Mouse (Mus musculus): Measurements from ENCODE around the gene Slc35g3. TPM values are rescaled to one million over a fixed set of nuclear protein-coding genes. Genes with fewer than 3 reads are reported as not detected.

The Slc35g3 gene
- total RNA-seq, 1 experiment = 0.22 TPM

DNA sequence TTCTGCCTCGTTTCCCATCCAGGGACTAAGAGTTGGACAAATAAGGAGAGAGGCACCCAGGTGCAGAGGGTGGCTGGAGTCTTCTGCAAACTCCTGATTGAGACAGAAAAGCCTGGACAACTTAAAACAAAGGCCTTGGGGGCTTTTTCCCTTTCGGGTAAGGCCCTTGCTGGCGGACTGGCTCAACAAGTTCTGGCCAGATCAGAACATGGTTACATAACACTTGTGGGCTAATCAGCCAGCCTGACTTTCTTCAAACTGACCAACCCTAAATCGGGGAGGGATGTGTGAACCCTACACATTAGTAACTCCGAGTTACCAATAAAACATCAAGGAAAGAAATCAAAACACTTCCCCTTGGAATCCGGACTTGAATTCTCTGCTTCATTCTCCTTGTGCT, 40.9 kb downstream of the Slc35g3 start:
- Histone ChIP-seq H3K9ac (ENCODE audit: insufficient read depth, low read depth, low read length, poor library complexity, severe bottlenecking) (no peak overlapping the region), H3K36me3 (ENCODE audit: control insufficient read depth, insufficient read depth, low read length, poor library complexity, severe bottlenecking) (no peaks in the 10 kb centered on the region), H3K9me3 (ENCODE audit: control insufficient read depth, insufficient read depth, low read depth, low read length) (no peaks in the 10 kb centered on the region), H3K4me1 (ENCODE audit: control insufficient read depth in 2 of 2, insufficient read depth in 2 of 2, low read length in 2 of 2, poor library complexity in 1 of 2) (peaks cover 0 to 10% of the 10 kb centered on the region in 2 experiments; a peak in 2 of 4 replicates), H3K27ac (ENCODE audit: insufficient read depth, low read depth, low read length, poor library complexity, severe bottlenecking) (no peak overlapping the region), H3K4me3 (ENCODE audit: insufficient read depth in 1 of 2, low read depth in 1 of 2, low read length in 2 of 2, poor library complexity in 1 of 2, severe bottlenecking in 1 of 2) (no peak overlapping the region)
- TF ChIP-seq ZNF384 (IDR thresholded peaks at IDR 0.05; ENCODE audit: low read depth, low read length) (no peak), CHD2 (IDR thresholded peaks at IDR 0.05; ENCODE audit: low read depth, low read length) (no peak), HCFC1 (IDR thresholded peaks at IDR 0.05; ENCODE audit: borderline replicate concordance, insufficient read depth, low read length) (no peak), ZC3H11A (IDR thresholded peaks at IDR 0.05; ENCODE audit: borderline replicate concordance, low read depth, low read length) (no peak), MAFK (IDR thresholded peaks at IDR 0.05; ENCODE audit: insufficient read depth, low read depth, low read length) (no peak)
- no peak for DNase-seq (ENCODE audit: low read depth, low spot score)
- in situ Hi-C loops (cut with MboI; ENCODE audit: low sequenced_read_pairs in 2 of 2, unreplicated experiment in 2 of 2) = no loop called here

GRCm38 (mm10) chr11:69719423-69719822, 42.3 kb downstream of the Slc35g3 start:
- Histone ChIP-seq H3K9me3 (ENCODE audit: control insufficient read depth, insufficient read depth, low read depth, low read length) (no peaks in the 10 kb centered on the region), H3K4me1 (ENCODE audit: control insufficient read depth in 2 of 2, insufficient read depth in 2 of 2, low read length in 2 of 2, poor library complexity in 1 of 2) (peaks cover 0 to 10% of the 10 kb centered on the region in 2 experiments; a peak in 2 of 4 replicates), H3K36me3 (ENCODE audit: control insufficient read depth, insufficient read depth, low read length, poor library complexity, severe bottlenecking) (no peaks in the 10 kb centered on the region), H3K4me3 (ENCODE audit: insufficient read depth in 1 of 2, low read depth in 1 of 2, low read length in 2 of 2, poor library complexity in 1 of 2, severe bottlenecking in 1 of 2) (0 out of 4 replicates have a peak overlapping the region, but pooled peaks of 1 of the 2 experiments have one; percentile 4), H3K9ac (ENCODE audit: insufficient read depth, low read depth, low read length, poor library complexity, severe bottlenecking) (peak overlapping the region; percentile 56; the same call in 1 of the 2 replicates), H3K27ac (ENCODE audit: insufficient read depth, low read depth, low read length, poor library complexity, severe bottlenecking) (peak overlapping the region; percentile 23; the same call in 1 of the 2 replicates)
- TF ChIP-seq ZC3H11A (IDR thresholded peaks at IDR 0.05; ENCODE audit: borderline replicate concordance, low read depth, low read length) (peak; percentile 27; the same call in 1 of the 2 replicates), HCFC1 (IDR thresholded peaks at IDR 0.05; ENCODE audit: borderline replicate concordance, insufficient read depth, low read length) (no peak)
- DNase-seq (ENCODE audit: low read depth, low spot score) = no peak
- in situ Hi-C loops (cut with MboI; ENCODE audit: low sequenced_read_pairs in 2 of 2, unreplicated experiment in 2 of 2) = loop anchor here in 1 of 2 experiments (10.0 kb wide), 1 partner anchor 65 kb away; the partner anchor contains the start of gene Sox15

DNA sequence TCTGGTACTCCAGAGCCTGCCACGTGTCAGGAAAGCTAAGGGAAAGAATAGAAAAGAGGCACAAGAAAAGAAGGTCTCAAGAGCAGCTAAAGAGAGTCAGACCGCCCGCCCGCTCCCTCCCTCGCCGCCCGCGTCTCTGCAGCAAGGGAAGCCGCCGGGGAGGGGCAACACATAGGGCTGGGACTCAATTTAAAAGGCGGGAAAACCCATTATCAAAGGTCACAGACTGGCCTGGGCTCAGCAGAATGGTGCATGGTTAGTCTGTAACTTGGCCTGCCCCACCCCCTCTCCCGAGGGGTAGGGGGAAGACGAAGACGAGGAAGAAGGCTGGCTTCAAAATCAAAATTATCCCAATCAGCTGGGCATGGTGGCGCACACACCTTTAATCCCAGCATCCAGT, 43.1 kb downstream of the Slc35g3 start:
- TF ChIP-seq ZNF384 (IDR thresholded peaks at IDR 0.05; ENCODE audit: low read depth, low read length) (no peak), CHD2 (IDR thresholded peaks at IDR 0.05; ENCODE audit: low read depth, low read length) (no peak), HCFC1 (IDR thresholded peaks at IDR 0.05; ENCODE audit: borderline replicate concordance, insufficient read depth, low read length) (no peak), ZC3H11A (IDR thresholded peaks at IDR 0.05; ENCODE audit: borderline replicate concordance, low read depth, low read length) (no peak), MAFK (IDR thresholded peaks at IDR 0.05; ENCODE audit: insufficient read depth, low read depth, low read length) (no peak)
- H3K4me1 ChIP-seq (ENCODE audit: control insufficient read depth in 2 of 2, insufficient read depth in 2 of 2, low read length in 2 of 2, poor library complexity in 1 of 2) = peaks cover 0 to 10% of the 10 kb centered on the region in 2 experiments; a peak in 2 of 4 replicates
- in situ Hi-C loops (cut with MboI; ENCODE audit: low sequenced_read_pairs in 2 of 2, unreplicated experiment in 2 of 2) = loop anchor here in 1 of 2 experiments (10.0 kb wide), 1 partner anchor 64 kb away; the partner anchor contains the start of gene Sox15
- H3K9me3 ChIP-seq (ENCODE audit: control insufficient read depth, insufficient read depth, low read depth, low read length) = no peaks in the 10 kb centered on the region
- peak overlapping the region; percentile 83; the same call in 1 of the 2 replicates for H3K9ac ChIP-seq (ENCODE audit: insufficient read depth, low read depth, low read length, poor library complexity, severe bottlenecking)
- DNase-seq (ENCODE audit: low read depth, low spot score) = no peak
- H3K36me3 ChIP-seq (ENCODE audit: control insufficient read depth, insufficient read depth, low read length, poor library complexity, severe bottlenecking) = no peaks in the 10 kb centered on the region
- peak overlapping the region; percentile 72; the same call in 1 of the 2 replicates for H3K27ac ChIP-seq (ENCODE audit: insufficient read depth, low read depth, low read length, poor library complexity, severe bottlenecking)
- H3K4me3 ChIP-seq (ENCODE audit: insufficient read depth in 1 of 2, low read depth in 1 of 2, low read length in 2 of 2, poor library complexity in 1 of 2, severe bottlenecking in 1 of 2) = peak overlapping the region; percentile 13 to 20; a peak in 3 of 4 replicates

DNA sequence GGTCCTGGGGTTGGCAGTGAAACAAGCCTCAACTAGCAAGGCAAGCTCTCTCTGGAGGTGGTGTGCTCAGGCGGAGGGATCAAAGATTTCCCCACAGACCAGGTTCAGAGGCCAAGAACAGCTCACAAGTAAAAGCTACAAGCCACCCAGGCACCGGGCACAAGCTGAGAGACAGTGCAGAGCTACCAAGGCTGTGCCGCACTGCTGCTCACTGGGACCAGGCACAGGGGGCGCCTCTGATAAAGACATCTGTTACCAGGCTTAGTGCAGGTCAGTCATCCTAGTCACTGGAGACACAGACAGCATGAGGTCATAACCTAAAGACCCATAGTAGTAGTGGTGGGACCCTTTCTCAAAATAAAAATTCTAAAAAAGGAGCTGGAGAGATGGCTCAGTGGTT, 44.8 kb downstream of the Slc35g3 start:
- Histone ChIP-seq H3K9ac (ENCODE audit: insufficient read depth, low read depth, low read length, poor library complexity, severe bottlenecking) (no peak overlapping the region), H3K4me3 (ENCODE audit: insufficient read depth in 1 of 2, low read depth in 1 of 2, low read length in 2 of 2, poor library complexity in 1 of 2, severe bottlenecking in 1 of 2) (no peak overlapping the region), H3K4me1 (ENCODE audit: control insufficient read depth in 2 of 2, insufficient read depth in 2 of 2, low read length in 2 of 2, poor library complexity in 1 of 2) (peaks cover 1 to 10% of the 10 kb centered on the region in 2 experiments; a peak in 3 of 4 replicates), H3K27ac (ENCODE audit: insufficient read depth, low read depth, low read length, poor library complexity, severe bottlenecking) (no peak overlapping the region), H3K9me3 (ENCODE audit: control insufficient read depth, insufficient read depth, low read depth, low read length) (no peaks in the 10 kb centered on the region), H3K36me3 (ENCODE audit: control insufficient read depth, insufficient read depth, low read length, poor library complexity, severe bottlenecking) (no peaks in the 10 kb centered on the region)
- DNase-seq (ENCODE audit: low read depth, low spot score) = no peak
- in situ Hi-C loops (cut with MboI; ENCODE audit: low sequenced_read_pairs in 2 of 2, unreplicated experiment in 2 of 2) = loop anchor here in 1 of 2 experiments (10.0 kb wide), 1 partner anchor 62 kb away; the partner anchor contains the start of gene Sox15
- TF ChIP-seq ZC3H11A (IDR thresholded peaks at IDR 0.05; ENCODE audit: borderline replicate concordance, low read depth, low read length) (no peak), HCFC1 (IDR thresholded peaks at IDR 0.05; ENCODE audit: borderline replicate concordance, insufficient read depth, low read length) (no peak), MAFK (IDR thresholded peaks at IDR 0.05; ENCODE audit: insufficient read depth, low read depth, low read length) (no peak), CHD2 (IDR thresholded peaks at IDR 0.05; ENCODE audit: low read depth, low read length) (no peak), ZNF384 (IDR thresholded peaks at IDR 0.05; ENCODE audit: low read depth, low read length) (no peak)

Data from ES-E14 (cell line).